Comparison of ENCODE assay signal across 9 mouse cellular contexts in the genomic region with DNA sequence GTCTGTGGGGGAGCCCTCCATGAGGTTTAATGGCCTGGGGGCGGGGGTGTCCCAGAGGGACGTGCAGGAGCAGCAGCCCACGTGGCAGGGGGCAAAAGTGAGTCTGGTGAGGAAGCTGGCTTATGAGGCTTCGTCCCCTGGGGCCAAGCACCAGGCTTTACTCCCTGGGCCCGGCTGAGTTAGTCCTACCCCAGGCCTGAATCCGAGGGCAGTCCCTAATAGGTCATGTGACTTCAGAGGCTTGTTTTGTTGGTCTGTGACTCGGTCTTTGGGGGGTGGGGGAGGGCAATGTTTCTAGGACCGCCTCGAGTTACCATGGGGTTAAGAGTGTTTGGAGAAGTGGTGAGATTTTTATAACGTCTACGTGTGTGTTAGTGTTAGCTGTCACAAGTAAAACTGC. TPM values are rescaled to one million over a fixed set of nuclear protein-coding genes. Genes with fewer than 3 reads are reported as not detected.
DNase-seq lines count a peak whose midpoint lies in the region; ATAC-seq lines count a peak whose summit lies in the region.
"Had no signal": no experiment of that assay in that cellular context is flagged by ENCODE, and none has a peak within 500 bp of the region (broad histone marks: within the 10 kb centered on the region; RNA-seq: fewer than 3 reads in every experiment).

No protein-coding gene starts in this region.

- H3K4me1 ChIP-seq in kidney, embryonic 14.5 days (ENCODE audit: control insufficient read depth, insufficient read depth, low read length): peaks cover 9% of the 10 kb centered on the region; the same call in 1 of the 2 replicates
- H3K4me1 ChIP-seq in forebrain, embryonic 11.5 days (replicated peaks; ENCODE audit: control insufficient read depth, insufficient read depth, low read length): no peaks in the 10 kb centered on the region
- H3K4me1 ChIP-seq in neural tube, embryonic 13.5 days (replicated peaks): peaks cover 14% of the 10 kb centered on the region

- H3K4me2 ChIP-seq in kidney, embryonic 14.5 days (replicated peaks; ENCODE audit: low read depth, low read length): peak overlapping the region; percentile 2; the same call in 1 of the 2 replicates
- H3K4me2 ChIP-seq in forebrain, embryonic 11.5 days (ENCODE audit: low read depth, low read length, severe bottlenecking): no peak overlapping the region
- H3K4me2 ChIP-seq in neural tube, embryonic 13.5 days: no peak overlapping the region

- no peak overlapping the region for H3K27ac ChIP-seq in kidney, embryonic 14.5 days (ENCODE audit: low read depth, low read length)
- no peak overlapping the region for H3K27ac ChIP-seq in forebrain, embryonic 11.5 days (ENCODE audit: low read depth, low read length)
- no peak overlapping the region for H3K27ac ChIP-seq in neural tube, embryonic 13.5 days (replicated peaks)

- peaks cover 7% of the 10 kb centered on the region; the same call in 1 of the 2 replicates for H3K9me3 ChIP-seq in kidney, embryonic 14.5 days (ENCODE audit: control insufficient read depth, low read length)
- H3K9me3 ChIP-seq in forebrain, embryonic 11.5 days (ENCODE audit: control insufficient read depth, low read length): peaks cover 5% of the 10 kb centered on the region; the same call in 1 of the 2 replicates
- H3K9me3 ChIP-seq in neural tube, embryonic 13.5 days: 0 out of 2 replicates have a peak, but pooled peaks cover 6% of the 10 kb centered on the region

- H3K27me3 ChIP-seq in kidney, embryonic 14.5 days (ENCODE audit: control insufficient read depth, insufficient read depth, low read length): no peaks in the 10 kb centered on the region; the same call in 1 of the 2 replicates
- H3K27me3 ChIP-seq in forebrain, embryonic 11.5 days (ENCODE audit: control insufficient read depth, insufficient read depth, low read length): no peaks in the 10 kb centered on the region
- no peaks in the 10 kb centered on the region for H3K27me3 ChIP-seq in neural tube, embryonic 13.5 days

- no peak overlapping the region for H3K9ac ChIP-seq in kidney, embryonic 14.5 days (ENCODE audit: low read depth, low read length)
- no peak overlapping the region for H3K9ac ChIP-seq in forebrain, embryonic 11.5 days (ENCODE audit: low read length)
- no peak overlapping the region for H3K9ac ChIP-seq in neural tube, embryonic 13.5 days

- WGBS in kidney, embryonic 14.5 days: 13% methylated on average over 11 of the region's 11 CpGs
- 37% methylated on average over 11 of the region's 11 CpGs for whole genome bisulfite sequencing in forebrain, embryonic 11.5 days
- 34% methylated on average over 11 of the region's 11 CpGs for WGBS in neural tube, embryonic 13.5 days

- H3K36me3 ChIP-seq in kidney, embryonic 14.5 days (ENCODE audit: control insufficient read depth, insufficient read depth, low read length): no peaks in the 10 kb centered on the region
- H3K36me3 ChIP-seq in forebrain, embryonic 11.5 days (ENCODE audit: control insufficient read depth, insufficient read depth, low read length): no peaks in the 10 kb centered on the region
- no peaks in the 10 kb centered on the region for H3K36me3 ChIP-seq in neural tube, embryonic 13.5 days

- peak; percentile 51 for ATAC-seq in kidney, embryonic 14.5 days (ENCODE audit: low FRiP score, low TSS enrichment)
- ATAC-seq in forebrain, embryonic 11.5 days (replicated peaks; ENCODE audit: low FRiP score): peak; percentile 21; the same call in 1 of the 2 replicates
- ATAC-seq in neural tube, embryonic 13.5 days (ENCODE audit: low read depth): peak; percentile 47

- no peak for DNase-seq in kidney, adult 9 months
- DNase-seq in forebrain, embryonic 11.5 days (ENCODE audit: low spot score): no peak
- DNase-seq in kidney, postnatal 36 days: peak; percentile 25 to 28
- DNase-seq in spleen, adult 12 weeks (ENCODE audit: low spot score): no peak
- no peak for DNase-seq in right cerebral cortex, postnatal 25 days
- no peak for DNase-seq in layer of hippocampus, adult 8-10 months (ENCODE audit: low spot score in 2 of 2)

- no peak overlapping the region for H3K4me3 ChIP-seq in kidney, embryonic 14.5 days (ENCODE audit: low read length)
- no peak overlapping the region for H3K4me3 ChIP-seq in forebrain, embryonic 11.5 days (ENCODE audit: low read depth, low read length)
- no peak overlapping the region for H3K4me3 ChIP-seq in neural tube, embryonic 13.5 days
- H3K4me3 ChIP-seq: layer of hippocampus, adult 2 months had no signal

RNA-seq across cellular contexts. Expression of gene Fhad1, which starts 57.1 kb away (rescaled TPM):
- 0.15 and 0.60 TPM in 2 replicates for polyA plus RNA-seq in kidney, embryonic 14.5 days (2014; fragmentation: Nextera tagmentation; extraction: Ambion mirVana)
- 0.57 and 1.2 TPM in 2 replicates for polyA plus RNA-seq in forebrain, embryonic 11.5 days (2014; fragmentation: Nextera tagmentation; extraction: Ambion mirVana)
- polyA plus RNA-seq in neural tube, embryonic 13.5 days (2015; fragmentation: Nextera tagmentation; extraction: Ambion mirVana): 3.6 and 4.0 TPM in 2 replicates
- total RNA-seq in layer of hippocampus, adult 8-10 months (2022): 10 to 100 TPM in 1 of 4 experiments, 1 to 10 TPM in 3; 6.9 to 10.4 (median 9.0) TPM

Comparison
In these comparisons a context has a peak if more than half of its experiments do, and no peak if none do; other contexts are left out.
1. DNase-seq: peak in kidney, postnatal 36 days (2 of 2); none in kidney, adult 9 months (single experiment), forebrain, embryonic 11.5 days (single experiment), spleen, adult 12 weeks (single experiment), right cerebral cortex, postnatal 25 days (single experiment) and layer of hippocampus, adult 8-10 months (0 of 2).
2. Peak in every context shown above with its lines, with median percentiles within 50 percentile points of each other: ATAC-seq.